Mouse (Mus musculus): Measurements from ENCODE around the gene Spint3. TPM values are rescaled to one million over a fixed set of nuclear protein-coding genes. Genes with fewer than 3 reads are reported as not detected.
"Not testable (repeated sequence)": the region's sequence is repeated elsewhere in the genome, so short reads cannot be mapped to it uniquely, and the experiment has no call there.

Gene Spint3
- total RNA-seq (2017): not detected in 2 replicates

- not testable (repeated sequence) for ATAC-seq (ENCODE audit: extremely low read depth, insufficient number of reproducible peaks, low FRiP score, poor library complexity, severe bottlenecking)
These were observed at the start of gene Spint3 for GRCm38 (mm10) chr2:164573359-164573758. TSS of gene Spint3 (minus strand) at chr2:164573459.

GRCm38 (mm10) chr2:164621775-164622174 is 48.5 kb upstream of the Spint3 start:
- ATAC-seq (ENCODE audit: extremely low read depth, insufficient number of reproducible peaks, low FRiP score, poor library complexity, severe bottlenecking): no peak

- ATAC-seq (ENCODE audit: extremely low read depth, insufficient number of reproducible peaks, low FRiP score, poor library complexity, severe bottlenecking): no peak
These were observed 45.8 kb upstream of the Spint3 start for GRCm38 (mm10) chr2:164619050-164619449.

GRCm38 (mm10) chr2:164615386-164615785 is 42.1 kb upstream of the Spint3 start:
- no peak for ATAC-seq (ENCODE audit: extremely low read depth, insufficient number of reproducible peaks, low FRiP score, poor library complexity, severe bottlenecking)

GRCm38 (mm10) chr2:164613471-164613870 is 40.2 kb upstream of the Spint3 start, which contains the start of the genes Wfdc6b and Wfdc8:
TSS of gene Wfdc6b (plus strand) at chr2:164613522.
TSS of gene Wfdc8 (minus strand) at chr2:164613626.
- not testable (repeated sequence) for ATAC-seq (ENCODE audit: extremely low read depth, insufficient number of reproducible peaks, low FRiP score, poor library complexity, severe bottlenecking)

- no peak for ATAC-seq (ENCODE audit: extremely low read depth, insufficient number of reproducible peaks, low FRiP score, poor library complexity, severe bottlenecking)
These were observed 35.5 kb upstream of the Spint3 start for GRCm38 (mm10) chr2:164608781-164609180.

GRCm38 (mm10) chr2:164604411-164604810 is 31.2 kb upstream of the Spint3 start:
- ATAC-seq (ENCODE audit: extremely low read depth, insufficient number of reproducible peaks, low FRiP score, poor library complexity, severe bottlenecking): no peak

GRCm38 (mm10) chr2:164603482-164603881 is 30.2 kb upstream of the Spint3 start:
- no peak for ATAC-seq (ENCODE audit: extremely low read depth, insufficient number of reproducible peaks, low FRiP score, poor library complexity, severe bottlenecking)

- ATAC-seq (ENCODE audit: extremely low read depth, insufficient number of reproducible peaks, low FRiP score, poor library complexity, severe bottlenecking): no peak
These were observed 26.9 kb upstream of the Spint3 start for GRCm38 (mm10) chr2:164600179-164600578.

- no peak for ATAC-seq (ENCODE audit: extremely low read depth, insufficient number of reproducible peaks, low FRiP score, poor library complexity, severe bottlenecking)
These were observed 20.2 kb upstream of the Spint3 start, which contains the start of gene Eppin for GRCm38 (mm10) chr2:164593494-164593893. TSS of gene Eppin (minus strand) at chr2:164593594.

- no peak for ATAC-seq (ENCODE audit: extremely low read depth, insufficient number of reproducible peaks, low FRiP score, poor library complexity, severe bottlenecking)
These were observed 18.8 kb upstream of the Spint3 start for GRCm38 (mm10) chr2:164592014-164592413.

GRCm38 (mm10) chr2:164585025-164585725 is 11.9 kb upstream of the Spint3 start, which contains the start of gene Wfdc6a:
TSS of gene Wfdc6a (minus strand) at chr2:164585447.
- not testable (repeated sequence) for ATAC-seq (ENCODE audit: extremely low read depth, insufficient number of reproducible peaks, low FRiP score, poor library complexity, severe bottlenecking)

- no peak for ATAC-seq (ENCODE audit: extremely low read depth, insufficient number of reproducible peaks, low FRiP score, poor library complexity, severe bottlenecking)
These were observed 5.8 kb downstream of the Spint3 start for GRCm38 (mm10) chr2:164567460-164567859.

- ATAC-seq (ENCODE audit: extremely low read depth, insufficient number of reproducible peaks, low FRiP score, poor library complexity, severe bottlenecking): no peak
These were observed 6.3 kb downstream of the Spint3 start for GRCm38 (mm10) chr2:164566997-164567396.

GRCm38 (mm10) chr2:164564346-164564745 is 8.9 kb downstream of the Spint3 start:
- no peak for ATAC-seq (ENCODE audit: extremely low read depth, insufficient number of reproducible peaks, low FRiP score, poor library complexity, severe bottlenecking)

- ATAC-seq (ENCODE audit: extremely low read depth, insufficient number of reproducible peaks, low FRiP score, poor library complexity, severe bottlenecking): no peak
These were observed 9.8 kb downstream of the Spint3 start for GRCm38 (mm10) chr2:164563339-164564038.

- ATAC-seq (ENCODE audit: extremely low read depth, insufficient number of reproducible peaks, low FRiP score, poor library complexity, severe bottlenecking): no peak
These were observed 10.7 kb downstream of the Spint3 start, which contains the start of gene Wfdc2 for GRCm38 (mm10) chr2:164562391-164563188. TSS of gene Wfdc2 (plus strand) at chr2:164562413.

GRCm38 (mm10) chr2:164560106-164560505 is 13.2 kb downstream of the Spint3 start:
- no peak for ATAC-seq (ENCODE audit: extremely low read depth, insufficient number of reproducible peaks, low FRiP score, poor library complexity, severe bottlenecking)

GRCm38 (mm10) chr2:164558991-164559645 is 14.1 kb downstream of the Spint3 start:
- ATAC-seq (ENCODE audit: extremely low read depth, insufficient number of reproducible peaks, low FRiP score, poor library complexity, severe bottlenecking): no peak
